Mouse (Mus musculus): ENCODE results near the gene Pigx. TPM values are rescaled to one million over a fixed set of nuclear protein-coding genes. Genes with fewer than 3 reads are reported as not detected.

The Pigx gene
- polyA plus RNA-seq, 1 experiment from 2014 or later: 102 TPM

DNA sequence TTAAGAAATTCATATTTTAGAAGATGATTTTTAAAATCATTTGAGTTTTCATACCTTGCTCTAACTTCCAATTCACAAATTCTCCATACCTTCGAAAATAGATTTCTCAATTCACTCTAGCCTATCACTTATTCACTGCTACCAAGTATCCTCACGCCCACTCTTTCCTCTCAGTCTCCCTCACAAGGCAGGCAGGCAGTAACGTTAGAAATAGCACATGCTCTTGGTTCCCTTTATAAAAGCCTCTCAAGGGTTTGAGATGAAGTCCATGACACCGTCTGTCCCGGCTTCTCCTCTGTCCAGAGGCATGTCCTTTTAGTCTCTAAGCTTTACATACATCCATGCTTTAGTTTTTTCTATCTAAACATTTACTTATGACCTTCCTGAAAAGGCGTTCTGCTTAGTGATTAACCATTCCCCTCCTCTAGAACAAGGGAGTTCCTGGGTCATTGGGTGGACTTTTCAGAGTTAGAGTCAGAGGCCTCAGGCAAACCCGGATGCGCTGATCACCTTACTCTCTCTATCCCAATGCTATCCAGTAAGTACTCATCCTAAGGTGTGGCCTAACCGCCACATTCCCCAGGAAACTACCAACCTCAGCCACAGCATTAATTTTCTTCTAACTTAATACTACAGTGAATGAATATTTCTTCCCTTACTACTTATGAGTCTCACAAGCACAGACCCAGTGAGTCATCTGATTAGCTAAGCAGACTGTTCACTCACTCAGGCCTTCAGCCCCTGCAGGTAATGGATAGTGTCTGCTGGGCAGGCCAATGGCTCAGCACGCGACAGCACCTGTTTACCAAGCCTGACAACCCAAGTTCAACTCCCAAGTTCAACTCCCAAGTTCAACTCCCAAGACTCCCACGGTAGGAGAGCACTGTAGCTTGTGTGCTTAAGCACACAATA lies 30.9 kb downstream of the Pigx start:
- Histone ChIP-seq H3K27ac (no peak overlapping the region), H3K9me3 (no peaks in the 10 kb centered on the region), H3K27me3 (ENCODE audit: insufficient read depth, poor library complexity, severe bottlenecking) (no peaks in the 10 kb centered on the region), H3K36me3 (no peaks in the 10 kb centered on the region), H3K4me3 (no peak overlapping the region), H3K4me1 (peaks cover 57% of the 10 kb centered on the region)
- 73% methylated on average over 12 of the region's 12 CpGs for WGBS
- no peak for DNase-seq (ENCODE audit: low spot score)

DNA sequence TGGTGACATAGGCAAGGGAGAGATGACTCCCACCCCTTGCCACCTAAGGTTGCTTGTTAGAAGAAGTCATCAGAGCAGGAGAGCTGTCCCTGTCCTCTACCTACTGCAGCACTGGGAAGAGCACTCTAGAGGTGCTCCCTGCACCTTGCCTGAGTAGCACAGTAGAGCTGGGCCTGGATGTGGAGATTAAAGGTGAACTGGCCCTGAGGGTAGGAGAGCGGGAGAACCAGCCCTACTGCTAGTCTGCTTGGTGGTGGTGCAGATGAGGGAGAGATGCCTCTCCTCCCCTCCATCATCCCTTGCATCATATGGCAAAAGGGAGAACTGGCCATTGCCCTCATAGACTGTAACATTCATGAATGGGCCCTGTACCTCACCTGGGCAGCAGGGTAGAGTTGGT lies 32.6 kb downstream of the Pigx start:
- Histone ChIP-seq H3K27me3 (ENCODE audit: insufficient read depth, poor library complexity, severe bottlenecking) (no peaks in the 10 kb centered on the region), H3K4me3 (no peak overlapping the region), H3K36me3 (no peaks in the 10 kb centered on the region), H3K9me3 (no peaks in the 10 kb centered on the region), H3K27ac (no peak overlapping the region), H3K4me1 (peaks cover 68% of the 10 kb centered on the region)
- WGBS: 93% methylated on average over 1 of the region's 1 CpGs
- no peak for DNase-seq (ENCODE audit: low spot score)

DNA sequence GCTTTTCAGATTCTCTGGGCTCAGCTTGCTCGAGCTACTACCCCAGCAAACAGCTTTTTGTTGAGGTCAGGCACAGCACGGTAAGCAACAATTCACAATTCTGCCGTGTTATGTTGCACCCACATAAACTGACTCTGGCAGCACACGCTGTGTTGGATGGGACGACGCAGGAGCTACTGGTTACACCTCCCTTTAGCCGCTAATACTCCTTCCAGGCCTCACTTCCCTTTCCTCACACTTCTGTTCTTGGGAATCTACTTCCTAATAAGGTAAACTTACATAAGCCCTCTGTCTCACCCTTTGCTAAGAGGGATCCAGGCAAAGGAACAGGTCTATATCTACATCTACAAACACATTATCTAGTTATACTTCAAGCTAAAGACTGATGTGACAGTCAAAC lies 35.6 kb downstream of the Pigx start:
- 63% methylated on average over 7 of the region's 7 CpGs for WGBS
- H3K4me3 ChIP-seq: no peak overlapping the region
- peaks cover 58% of the 10 kb centered on the region for H3K4me1 ChIP-seq

DNA sequence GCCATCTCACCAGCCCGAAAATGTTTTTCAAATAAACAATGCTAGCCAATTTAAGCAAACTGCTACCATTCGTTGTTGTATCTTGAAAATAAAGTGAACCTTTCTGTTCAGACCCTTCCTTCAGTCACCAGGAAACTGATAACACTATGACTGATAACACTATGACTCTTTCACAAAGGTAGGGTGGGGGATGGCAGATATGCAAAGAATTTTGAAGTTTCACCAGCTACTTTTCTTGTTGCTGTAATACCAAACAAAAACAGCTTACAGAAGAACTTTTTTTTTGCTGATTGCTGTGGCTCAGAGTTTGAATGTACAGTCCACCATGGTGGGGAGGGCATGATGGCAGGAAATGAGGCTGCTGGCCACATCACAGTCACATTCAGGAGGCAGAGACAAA lies 37.3 kb downstream of the Pigx start:
- Histone ChIP-seq H3K4me1 (peaks cover 49% of the 10 kb centered on the region), H3K27ac (no peak overlapping the region)
- WGBS: 42% methylated on average over 2 of the region's 2 CpGs

More for the DNA sequence above, 35.6 kb downstream of the Pigx start:
- no peaks in the 10 kb centered on the region for H3K27me3 ChIP-seq (ENCODE audit: insufficient read depth, poor library complexity, severe bottlenecking)
- no peaks in the 10 kb centered on the region for H3K9me3 ChIP-seq
- no peaks in the 10 kb centered on the region for H3K36me3 ChIP-seq
- H3K27ac ChIP-seq: peak overlapping the region; percentile 50; the same call in 1 of the 2 replicates
- no peak for DNase-seq (ENCODE audit: low spot score)

DNA sequence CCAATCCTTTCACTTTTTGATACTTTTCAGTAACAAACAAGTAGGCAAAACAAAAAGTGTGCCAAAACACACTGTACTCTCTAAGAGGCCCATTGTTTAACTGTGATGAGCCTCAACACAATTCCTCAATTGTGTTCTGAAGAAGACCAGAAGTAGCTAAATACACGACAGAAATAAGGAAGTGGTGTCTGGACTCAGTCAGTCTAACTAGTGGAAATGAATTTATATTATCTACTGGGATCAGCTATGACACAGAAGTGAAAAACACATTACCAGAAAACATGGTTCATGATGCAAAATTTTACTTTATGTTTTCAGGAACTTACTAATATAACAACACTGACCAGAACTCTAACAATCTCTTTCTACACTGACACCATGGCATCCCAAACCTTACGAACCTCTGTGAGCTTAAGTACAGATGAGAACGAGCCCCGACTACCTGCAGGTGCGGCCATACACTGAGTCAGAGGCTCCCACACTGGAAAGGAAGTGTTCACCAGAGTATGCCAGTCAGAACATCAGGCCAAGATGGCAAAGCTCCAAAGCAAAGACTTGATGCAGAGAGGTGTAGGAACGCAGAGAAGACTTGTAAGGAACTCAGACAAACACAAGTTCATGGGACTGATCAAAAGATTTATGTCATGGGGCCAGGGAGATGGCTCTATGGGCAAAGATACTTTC lies 39.6 kb downstream of the Pigx start:
- no peak overlapping the region for H3K27ac ChIP-seq
- 0 out of 2 replicates have a peak, but pooled peaks cover 3% of the 10 kb centered on the region for H3K36me3 ChIP-seq
- 77% methylated on average over 6 of the region's 6 CpGs for WGBS
- H3K27me3 ChIP-seq (ENCODE audit: insufficient read depth, poor library complexity, severe bottlenecking): no peaks in the 10 kb centered on the region
- no peaks in the 10 kb centered on the region for H3K9me3 ChIP-seq
- no peak for DNase-seq (ENCODE audit: low spot score)
- peaks cover 32% of the 10 kb centered on the region for H3K4me1 ChIP-seq
- H3K4me3 ChIP-seq: no peak overlapping the region

More for the DNA sequence above, 37.3 kb downstream of the Pigx start:
- DNase-seq (ENCODE audit: low spot score): no peak
- no peak overlapping the region for H3K4me3 ChIP-seq
- H3K9me3 ChIP-seq: no peaks in the 10 kb centered on the region
- H3K27me3 ChIP-seq (ENCODE audit: insufficient read depth, poor library complexity, severe bottlenecking): no peaks in the 10 kb centered on the region
- H3K36me3 ChIP-seq: no peaks in the 10 kb centered on the region

DNA sequence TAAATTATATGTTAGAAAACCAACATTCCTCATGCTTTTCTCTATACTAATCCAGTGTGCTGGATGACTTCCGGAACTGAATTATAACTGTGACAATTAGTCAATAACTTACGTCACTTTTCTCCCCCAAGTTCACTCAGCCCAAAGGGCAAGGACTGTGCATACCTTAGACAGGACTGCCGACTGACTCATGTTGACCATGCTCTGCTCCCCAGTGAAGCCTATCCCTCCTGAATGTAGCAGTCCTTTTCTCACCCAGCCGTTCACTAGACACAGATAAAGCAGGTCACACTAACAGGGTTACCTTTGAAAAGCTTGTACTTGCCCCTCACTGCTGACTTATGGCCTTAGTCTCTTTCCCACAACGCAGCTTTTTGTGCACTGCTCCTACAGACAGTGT lies 40.7 kb downstream of the Pigx start:
- WGBS: 63% methylated on average over 5 of the region's 5 CpGs
- 0 out of 2 replicates have a peak, but pooled peaks cover 3% of the 10 kb centered on the region for H3K36me3 ChIP-seq
- peaks cover 22% of the 10 kb centered on the region for H3K4me1 ChIP-seq
- H3K9me3 ChIP-seq: no peaks in the 10 kb centered on the region
- H3K4me3 ChIP-seq: no peak overlapping the region
- no peaks in the 10 kb centered on the region for H3K27me3 ChIP-seq (ENCODE audit: insufficient read depth, poor library complexity, severe bottlenecking)
- DNase-seq (ENCODE audit: low spot score): no peak
- H3K27ac ChIP-seq: no peak overlapping the region

DNA sequence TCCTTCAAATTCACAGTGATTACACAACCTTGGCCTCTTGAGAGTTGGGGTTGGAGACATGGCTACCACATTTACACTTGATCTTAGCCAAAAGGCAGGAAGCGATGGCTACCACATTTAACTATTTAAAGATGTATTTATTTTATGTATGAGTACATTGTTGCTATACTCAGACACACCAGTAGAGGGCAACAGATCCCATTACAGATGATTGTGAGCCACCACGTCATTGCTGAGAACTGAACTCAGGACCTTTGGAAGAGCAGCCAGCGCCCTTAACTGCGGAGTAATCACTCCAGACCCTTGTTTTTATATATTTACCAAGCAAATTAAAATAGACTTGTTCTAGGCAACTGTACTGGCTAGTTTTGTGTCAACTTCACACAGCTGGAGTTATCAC lies 57.2 kb downstream of the Pigx start:
- peaks cover 78% of the 10 kb centered on the region for H3K36me3 ChIP-seq
- H3K4me3 ChIP-seq: no peak overlapping the region
- H3K4me1 ChIP-seq: no peaks in the 10 kb centered on the region
- no peaks in the 10 kb centered on the region for H3K9me3 ChIP-seq
- 93% methylated on average over 4 of the region's 4 CpGs for WGBS
- H3K27me3 ChIP-seq (ENCODE audit: insufficient read depth, poor library complexity, severe bottlenecking): no peaks in the 10 kb centered on the region
- no peak overlapping the region for H3K27ac ChIP-seq
- no peak for DNase-seq (ENCODE audit: low spot score)

Other genes starting within 250 kb of the Pigx start
- gene Meltf, start 220.9 kb downstream of the Pigx start, polyA plus RNA-seq (2016; fragmentation: Nextera tagmentation; extraction: Ambion mirVana): 0.09 and 0.34 TPM in 2 replicates
- 0.27 and 0.79 TPM in 2 replicates for gene Pigz, start 165.9 kb downstream of the Pigx start, polyA plus RNA-seq (2016; fragmentation: Nextera tagmentation; extraction: Ambion mirVana)
- gene 0610012G03Rik, start 151.2 kb downstream of the Pigx start, polyA plus RNA-seq (2016; fragmentation: Nextera tagmentation; extraction: Ambion mirVana): 95.3 and 109 TPM in 2 replicates
- gene Ncbp2, start 151.2 kb downstream of the Pigx start, polyA plus RNA-seq (2016; fragmentation: Nextera tagmentation; extraction: Ambion mirVana): 82.2 and 107 TPM in 2 replicates
- 16.9 and 17.6 TPM in 2 replicates for gene Senp5, start 96.5 kb downstream of the Pigx start, polyA plus RNA-seq (2016; fragmentation: Nextera tagmentation; extraction: Ambion mirVana)
- gene Pak2, start 20.4 kb downstream of the Pigx start, polyA plus RNA-seq (2016; fragmentation: Nextera tagmentation; extraction: Ambion mirVana): 32.5 and 32.8 TPM in 2 replicates
- 25.5 and 25.9 TPM in 2 replicates for gene Cep19, start 60 bp upstream of the Pigx start, polyA plus RNA-seq (2016; fragmentation: Nextera tagmentation; extraction: Ambion mirVana)
- 5.6 and 10.5 TPM in 2 replicates for gene Nrros, start 65.9 kb upstream of the Pigx start, polyA plus RNA-seq (2016; fragmentation: Nextera tagmentation; extraction: Ambion mirVana)
- 0.63 TPM in 1 of 2 replicates, not detected in the other for gene Bex6, start 80.1 kb upstream of the Pigx start, polyA plus RNA-seq (2016; fragmentation: Nextera tagmentation; extraction: Ambion mirVana)
- 8.6 and 11.1 TPM in 2 replicates for gene Fbxo45, start 147.4 kb upstream of the Pigx start, polyA plus RNA-seq (2016; fragmentation: Nextera tagmentation; extraction: Ambion mirVana)
- 11.6 and 14.8 TPM in 2 replicates for gene Wdr53, start 147.5 kb upstream of the Pigx start, polyA plus RNA-seq (2016; fragmentation: Nextera tagmentation; extraction: Ambion mirVana)
- 0.14 TPM in 1 of 2 replicates, not detected in the other for gene Smco1, start 171.7 kb upstream of the Pigx start, polyA plus RNA-seq (2016; fragmentation: Nextera tagmentation; extraction: Ambion mirVana)
- gene Rnf168, start 177.7 kb upstream of the Pigx start, polyA plus RNA-seq (2016; fragmentation: Nextera tagmentation; extraction: Ambion mirVana): 22.0 and 24.4 TPM in 2 replicates
- 21.1 and 22.3 TPM in 2 replicates for gene Ubxn7, start 232.5 kb upstream of the Pigx start, polyA plus RNA-seq (2016; fragmentation: Nextera tagmentation; extraction: Ambion mirVana)